Mouse (Mus musculus): ENCODE results near the gene Nfkbid.

Nfkbid gene

GRCm38 (mm10) chr7:30421175-30421889 lies at the start of gene Nfkbid:
Gene Nfkbid, plus strand, starts transcription at chr7:30421732.
- peak; percentile 93 for DNase-seq (ENCODE audit: low read depth)

- DNase-seq (ENCODE audit: low read depth): peak; percentile 96
Observed at GRCm38 (mm10) chr7:30373501-30373962, 48.0 kb upstream of the Nfkbid start.

GRCm38 (mm10) chr7:30380061-30380460 lies 41.5 kb upstream of the Nfkbid start:
- no peak for DNase-seq (ENCODE audit: low read depth)

- no peak for DNase-seq (ENCODE audit: low read depth)
Observed at GRCm38 (mm10) chr7:30384106-30384505, 37.4 kb upstream of the Nfkbid start.

- peak; percentile 24 for DNase-seq (ENCODE audit: low read depth)
Observed at GRCm38 (mm10) chr7:30392746-30393520, 28.6 kb upstream of the Nfkbid start.

- no peak for DNase-seq (ENCODE audit: low read depth)
Observed at GRCm38 (mm10) chr7:30393631-30394030, 27.9 kb upstream of the Nfkbid start.

- DNase-seq (ENCODE audit: low read depth): peak; percentile 96
Observed at GRCm38 (mm10) chr7:30394379-30394778, 27.2 kb upstream of the Nfkbid start.

GRCm38 (mm10) chr7:30394871-30395270 lies 26.7 kb upstream of the Nfkbid start:
- DNase-seq (ENCODE audit: low read depth): peak; percentile 89

GRCm38 (mm10) chr7:30399671-30400070 lies 21.9 kb upstream of the Nfkbid start:
- no peak for DNase-seq (ENCODE audit: low read depth)

- no peak for DNase-seq (ENCODE audit: low read depth)
Observed at GRCm38 (mm10) chr7:30402343-30402742, 19.2 kb upstream of the Nfkbid start.

GRCm38 (mm10) chr7:30408639-30409038 lies 12.9 kb upstream of the Nfkbid start:
- peak; percentile 14 for DNase-seq (ENCODE audit: low read depth)

- no peak for DNase-seq (ENCODE audit: low read depth)
Observed at GRCm38 (mm10) chr7:30409789-30410188, 11.7 kb upstream of the Nfkbid start.

- peak; percentile 61 for DNase-seq (ENCODE audit: low read depth)
Observed at GRCm38 (mm10) chr7:30411023-30411422, 10.5 kb upstream of the Nfkbid start.

- DNase-seq (ENCODE audit: low read depth): peak; percentile 71
Observed at GRCm38 (mm10) chr7:30412735-30413147, 8.8 kb upstream of the Nfkbid start.

- no peak for DNase-seq (ENCODE audit: low read depth)
Observed at GRCm38 (mm10) chr7:30413596-30413995, 7.9 kb upstream of the Nfkbid start, which contains the start of gene Tyrobp. Gene Tyrobp, plus strand, starts transcription at chr7:30413760.

- peak; percentile 81 for DNase-seq (ENCODE audit: low read depth)
Observed at GRCm38 (mm10) chr7:30417856-30418255, 3.7 kb upstream of the Nfkbid start.

- peak; percentile 94 for DNase-seq (ENCODE audit: low read depth)
Observed at GRCm38 (mm10) chr7:30419561-30420499, 1.7 kb upstream of the Nfkbid start, which contains the start of gene Hcst. Gene Hcst, minus strand, starts transcription at chr7:30419854.

- DNase-seq (ENCODE audit: low read depth): no peak
Observed at GRCm38 (mm10) chr7:30420673-30421072, 859 bp upstream of the Nfkbid start.

GRCm38 (mm10) chr7:30421890-30422435 lies 431 bp downstream of the Nfkbid start:
- DNase-seq (ENCODE audit: low read depth): peak; percentile 88

- peak; percentile 31 for DNase-seq (ENCODE audit: low read depth)
Observed at GRCm38 (mm10) chr7:30422560-30422959, 1.0 kb downstream of the Nfkbid start.

- DNase-seq (ENCODE audit: low read depth): peak; percentile 43
Observed at GRCm38 (mm10) chr7:30423071-30423641, 1.6 kb downstream of the Nfkbid start.
